Mouse (Mus musculus) cerebellum, postnatal 14 days (tissue): ENCODE measurements around the gene Plcb4.

Experiments
- DNase-seq, 2 experiments: peaks; one replicate each; pipeline ENCODE4 v3.0.0; 2021; ENCODE audit warnings: mixed read lengths in 2 of 2

Gene Plcb4

DNA sequence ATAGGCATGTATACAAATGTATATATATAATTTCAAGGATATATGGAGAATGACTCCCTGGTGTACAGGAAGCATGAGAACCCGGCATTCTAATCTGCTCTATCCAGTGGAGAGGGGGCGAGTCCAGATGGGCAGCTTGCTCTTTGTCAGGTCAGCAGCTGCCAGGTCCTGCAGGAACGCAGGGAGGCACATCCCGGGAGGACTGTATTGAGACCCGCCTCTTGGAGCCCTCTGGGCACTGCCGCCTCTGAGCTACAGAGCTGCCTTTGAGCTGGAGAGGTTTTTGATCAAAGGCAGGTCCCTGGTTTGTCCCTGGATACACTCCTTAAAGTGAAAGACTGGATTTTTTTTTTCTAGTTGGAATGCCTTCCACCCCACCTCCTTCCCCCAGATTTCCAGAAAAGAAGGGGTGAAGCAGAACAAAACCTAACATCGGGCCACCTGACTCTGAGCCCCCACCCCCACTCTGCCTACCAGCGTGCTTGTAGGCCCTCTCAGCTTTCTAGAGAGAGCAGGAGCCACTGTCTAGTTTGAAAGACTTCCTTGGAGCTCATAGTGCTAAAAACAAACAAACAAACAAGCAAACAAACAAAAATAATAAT lies 393.0 kb downstream of the Plcb4 start, which contains the start of gene Lamp5:
Gene Lamp5, plus strand, starts transcription at position 552 of the 602 bp plus-strand sequence.
- DNase-seq: peak; percentile 26 to 32

GRCm38 (mm10) chr2:136057861-136058331 lies 399.1 kb downstream of the Plcb4 start:
- peak; percentile 17 to 25 for DNase-seq

DNA sequence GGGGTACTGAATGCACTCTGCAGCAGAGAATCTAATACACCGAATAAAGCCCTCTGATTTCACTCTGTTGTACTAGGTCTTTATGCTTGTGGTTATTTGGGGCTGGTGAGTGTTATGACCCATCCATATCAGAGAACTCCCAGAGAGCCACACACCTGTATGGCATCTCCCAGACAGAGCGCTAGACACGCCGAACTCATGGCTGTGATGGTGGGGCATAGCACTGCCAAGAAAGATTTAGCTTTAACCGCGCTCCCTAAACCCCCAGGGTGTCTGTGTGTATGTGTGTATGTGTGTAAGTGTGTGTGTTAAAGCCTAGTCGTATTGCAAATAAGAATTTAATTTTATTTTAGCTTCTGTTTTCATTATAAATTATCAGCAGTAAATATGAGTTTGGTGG lies 399.6 kb downstream of the Plcb4 start:
- DNase-seq: peak in 1 of 2 experiments; percentile 15

DNA sequence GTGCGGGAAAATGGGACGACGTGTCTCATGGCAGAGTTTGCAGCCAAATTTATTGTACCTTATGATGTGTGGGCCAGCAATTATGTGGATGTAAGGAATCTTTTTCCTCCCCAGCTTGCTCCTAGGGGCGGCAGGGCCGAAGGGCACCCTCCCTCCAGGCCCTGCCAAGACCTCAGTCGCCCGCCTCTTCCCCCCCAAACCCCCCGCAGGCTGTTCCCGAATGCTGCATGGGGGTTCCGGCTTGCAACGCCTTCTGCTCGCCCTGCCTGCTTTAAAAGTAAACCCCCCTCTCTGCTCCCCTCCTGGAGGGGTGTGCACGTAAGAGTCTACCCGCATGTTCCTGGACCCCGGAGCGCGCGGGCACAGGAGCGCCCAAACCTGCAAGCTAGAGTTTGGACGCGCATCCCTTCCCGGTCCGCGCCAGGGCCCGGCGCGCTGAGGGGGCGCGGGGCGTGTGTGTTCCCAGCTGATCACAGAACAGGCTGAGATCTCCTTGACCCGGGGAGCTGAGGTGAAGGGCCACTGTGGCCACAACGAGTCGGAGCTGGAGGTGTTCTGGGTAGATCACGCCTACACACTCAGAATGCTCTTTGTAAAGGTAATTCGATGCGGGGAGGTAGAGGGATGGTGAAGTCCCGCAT lies 400.3 kb downstream of the Plcb4 start:
- peak; percentile 10 to 17 for DNase-seq
